Mouse (Mus musculus): ENCODE measurements around the gene Canx. TPM values are rescaled to one million over a fixed set of nuclear protein-coding genes. Genes with fewer than 3 reads are reported as not detected.
A peak's percentile ranks its signal among the peaks of the same experiment; 100 is the strongest.

The Canx gene
- total and polyA plus RNA-seq, 3 experiments = 575 to 627 (median 607) TPM

DNA sequence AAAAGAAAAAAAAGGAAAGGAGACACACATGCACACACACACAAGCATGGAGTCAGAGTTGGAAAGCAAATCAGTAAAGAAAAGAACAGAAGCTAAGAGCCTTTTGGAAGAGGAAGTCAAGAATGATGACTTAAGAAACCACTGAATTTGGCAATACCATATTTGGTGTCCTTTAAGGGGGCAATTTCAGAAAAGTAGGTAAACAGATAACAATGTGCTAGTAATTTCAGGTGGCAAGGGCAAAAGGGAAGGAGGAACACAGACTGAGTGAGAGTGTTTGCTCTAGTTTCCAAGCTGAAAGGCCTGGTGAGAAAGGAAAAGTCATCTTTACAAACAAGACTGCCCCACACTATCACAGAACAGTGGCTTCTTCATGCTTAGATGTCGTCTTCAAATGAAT, 39.0 kb downstream of the Canx start:
- Histone ChIP-seq H3K4me3 (replicated peaks in 1 of 3; ENCODE audit: low read depth in 2 of 3, low read length in 2 of 3, poor library complexity in 1 of 3) (no peak overlapping the region), H3K9ac (ENCODE audit: insufficient read depth, low read depth) (0 out of 2 replicates have a peak overlapping the region, but pooled peaks have one; percentile 24), H3K4me2 (ENCODE audit: insufficient read depth, low read depth, poor library complexity, severe bottlenecking) (peak overlapping the region; percentile 11; the same call in 1 of the 2 replicates), H3K36me3 (replicated peaks in 1 of 2; ENCODE audit: control insufficient read depth in 1 of 2, insufficient read depth in 1 of 2, low read length in 1 of 2) (peaks cover 23 to 51% of the 10 kb centered on the region in 2 experiments), H3K79me2 (replicated peaks; ENCODE audit: control insufficient read depth, extremely low read depth, insufficient read depth, poor library complexity, severe bottlenecking) (peaks cover 44% of the 10 kb centered on the region), H3K27me3 (replicated peaks) (no peaks in the 10 kb centered on the region), H3K9me3 (replicated peaks; ENCODE audit: low read length) (peaks cover 7% of the 10 kb centered on the region), H3K4me1 (ENCODE audit: control insufficient read depth in 1 of 2, insufficient read depth in 2 of 2) (peaks cover 12 to 55% of the 10 kb centered on the region in 2 experiments), H3K27ac (ENCODE audit: insufficient read depth, low read depth) (peak overlapping the region; percentile 35; the same call in 1 of the 2 replicates)
- TF ChIP-seq EP300 (IDR thresholded peaks at IDR 0.05; ENCODE audit: low read length) = 0 out of 2 replicates have a peak, but pooled peaks have one; percentile 39
- TF ChIP-seq ELF1 (IDR thresholded peaks at IDR 0.05; ENCODE audit: low read depth, low read length) = 0 out of 2 replicates have a peak, but pooled peaks have one; percentile 9
- 0 out of 2 replicates have a peak, but pooled peaks have one; percentile 16 for TF ChIP-seq ZNF384 (IDR thresholded peaks at IDR 0.05; ENCODE audit: low read depth, low read length)
- no peak for TF ChIP-seq E2F4 (IDR thresholded peaks at IDR 0.05; ENCODE audit: insufficient replicate concordance, low read depth, low read length)
- TF ChIP-seq NRF1 (IDR thresholded peaks at IDR 0.05; ENCODE audit: low read depth, low read length) = no peak
- dilution Hi-C loops (cut with MboI; ENCODE audit: extremely low pct_ligation_motif_present, extremely low pct_unique_long_range_greater_than_20kb, low sequenced_read_pairs) (no loop called here), in situ Hi-C loops (cut with MboI; ENCODE audit: low pct_ligation_motif_present, low pct_unique_long_range_greater_than_20kb, low sequenced_read_pairs) (no loop called here)
- DNase-seq (ENCODE audit: extremely low read depth) = no peak

- DNase-seq (ENCODE audit: extremely low read depth) = no peak
- TF ChIP-seq ZNF384 (IDR thresholded peaks at IDR 0.05; ENCODE audit: low read depth, low read length) (no peak), MAFK (IDR thresholded peaks at IDR 0.05; ENCODE audit: insufficient replicate concordance, low read length) (no peak), MAZ (IDR thresholded peaks at IDR 0.05; ENCODE audit: low read depth, low read length) (no peak), MAX (IDR thresholded peaks at IDR 0.05; ENCODE audit: low read length) (no peak), JUND (conservative IDR thresholded peaks at IDR 0.05; ENCODE audit: low read depth, low read length) (no peak), NRF1 (IDR thresholded peaks at IDR 0.05; ENCODE audit: low read depth, low read length) (no peak), ZMIZ1 (IDR thresholded peaks at IDR 0.05; ENCODE audit: low read depth, low read length) (no peak), UBTF (IDR thresholded peaks at IDR 0.05; ENCODE audit: low read depth, low read length) (no peak), ZC3H11A (IDR thresholded peaks at IDR 0.05; ENCODE audit: low read depth, low read length) (no peak), RCOR1 (conservative IDR thresholded peaks at IDR 0.05; ENCODE audit: low read depth, low read length) (no peak), ETS1 (conservative IDR thresholded peaks at IDR 0.05; ENCODE audit: low read depth, low read length) (no peak), POLR2A (IDR thresholded peaks at IDR 0.05; ENCODE audit: low read depth, low read length) (no peak), ZKSCAN1 (IDR thresholded peaks at IDR 0.05; ENCODE audit: borderline replicate concordance, low read depth, low read length) (no peak), NELFE (IDR thresholded peaks at IDR 0.05; ENCODE audit: low read depth, low read length) (no peak), MXI1 (IDR thresholded peaks at IDR 0.05; ENCODE audit: low read depth, low read length) (no peak)
- Histone ChIP-seq H3K36me3 (replicated peaks in 1 of 2; ENCODE audit: control insufficient read depth in 1 of 2, insufficient read depth in 1 of 2, low read length in 1 of 2) (peaks cover 28 to 59% of the 10 kb centered on the region in 2 experiments), H3K4me2 (ENCODE audit: insufficient read depth, low read depth, poor library complexity, severe bottlenecking) (no peak overlapping the region), H3K4me3 (replicated peaks in 1 of 3; ENCODE audit: low read depth in 2 of 3, low read length in 2 of 3, poor library complexity in 1 of 3) (no peak overlapping the region), H3K79me2 (replicated peaks; ENCODE audit: control insufficient read depth, extremely low read depth, insufficient read depth, poor library complexity, severe bottlenecking) (peaks cover 37% of the 10 kb centered on the region), H3K9ac (ENCODE audit: insufficient read depth, low read depth) (no peak overlapping the region), H3K9me3 (replicated peaks; ENCODE audit: low read length) (peaks cover 7% of the 10 kb centered on the region), H3K27ac (ENCODE audit: insufficient read depth, low read depth) (no peak overlapping the region), H3K4me1 (ENCODE audit: control insufficient read depth in 1 of 2, insufficient read depth in 2 of 2) (peaks cover 12 to 59% of the 10 kb centered on the region in 2 experiments), H3K27me3 (replicated peaks) (no peaks in the 10 kb centered on the region)
- dilution Hi-C loops (cut with MboI; ENCODE audit: extremely low pct_ligation_motif_present, extremely low pct_unique_long_range_greater_than_20kb, low sequenced_read_pairs) (no loop called here), in situ Hi-C loops (cut with MboI; ENCODE audit: low pct_ligation_motif_present, low pct_unique_long_range_greater_than_20kb, low sequenced_read_pairs) (no loop called here)
Observed at GRCm38 (mm10) chr11:50285696-50286095, 39.8 kb downstream of the Canx start.

Measured in CH12.LX (cell line).